Mouse (Mus musculus) megakaryocyte, embryonic 14.5 days (primary cell): ENCODE measurements at regions not wholly inside any gene's neighbourhood (a gene's known extent, or its start where the extent isn't known, plus 50 kb on each side); places are given as distances from the start of the nearest gene placed in this dataset.

Source experiments
- H3K27me3 ChIP-seq: replicated peaks from 2 replicates; pipeline ENCODE3; 2012; ENCODE audit warnings: inconsistent platforms
- H3K36me3 ChIP-seq: replicated peaks from 2 replicates; pipeline ENCODE3; 2012; ENCODE audit warnings: low read length, inconsistent platforms, mixed read lengths
- H3K4me1 ChIP-seq: 2 replicates; pipeline ENCODE4 v1.6.1; 2012; ENCODE audit warnings: inconsistent platforms
- H3K4me3 ChIP-seq: replicated peaks from 2 replicates; pipeline ENCODE3; 2012; ENCODE audit warnings: moderate library complexity, mild to moderate bottlenecking, inconsistent platforms
- H3K9me3 ChIP-seq: 2 replicates; pipeline ENCODE4 v1.6.1; 2012; ENCODE audit warnings: inconsistent platforms
- FLI1 ChIP-seq: IDR thresholded peaks from 2 replicates; pipeline ENCODE4 v1.6.1; 2012; ENCODE audit warnings: low read length, inconsistent platforms, mixed read lengths
- GATA1 ChIP-seq: IDR thresholded peaks from 3 replicates; pipeline ENCODE4 v1.6.1; 2012; ENCODE audit warnings: mixed read lengths, low read length, inconsistent platforms, borderline replicate concordance

DNA sequence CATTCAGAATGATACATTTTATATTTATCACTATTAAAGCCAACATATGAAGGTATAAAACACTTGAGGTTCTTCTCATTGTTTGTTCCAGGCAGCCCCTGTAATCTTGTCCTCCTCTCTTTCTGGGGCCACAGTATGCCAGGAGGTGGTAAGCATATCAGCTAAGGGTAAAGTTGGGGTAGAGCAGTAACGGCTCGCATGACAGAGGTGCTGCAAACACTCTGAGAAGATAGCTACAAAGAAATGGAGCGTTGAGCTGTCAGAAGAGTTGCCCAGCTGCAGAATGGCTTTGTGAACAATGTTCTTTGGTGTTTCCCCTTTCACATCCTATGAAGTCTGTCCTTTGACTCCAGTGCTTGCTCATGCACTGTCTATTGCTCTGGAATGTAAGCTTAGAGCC lies 293.5 kb upstream of the Camk1g start:
- no peaks in the 10 kb centered on the region for H3K9me3 ChIP-seq
- no peaks in the 10 kb centered on the region for H3K36me3 ChIP-seq
- no peak for TF ChIP-seq GATA1
- TF ChIP-seq FLI1 = no peak
- no peak overlapping the region for H3K4me3 ChIP-seq
- H3K27me3 ChIP-seq = no peaks in the 10 kb centered on the region
- no peaks in the 10 kb centered on the region for H3K4me1 ChIP-seq

DNA sequence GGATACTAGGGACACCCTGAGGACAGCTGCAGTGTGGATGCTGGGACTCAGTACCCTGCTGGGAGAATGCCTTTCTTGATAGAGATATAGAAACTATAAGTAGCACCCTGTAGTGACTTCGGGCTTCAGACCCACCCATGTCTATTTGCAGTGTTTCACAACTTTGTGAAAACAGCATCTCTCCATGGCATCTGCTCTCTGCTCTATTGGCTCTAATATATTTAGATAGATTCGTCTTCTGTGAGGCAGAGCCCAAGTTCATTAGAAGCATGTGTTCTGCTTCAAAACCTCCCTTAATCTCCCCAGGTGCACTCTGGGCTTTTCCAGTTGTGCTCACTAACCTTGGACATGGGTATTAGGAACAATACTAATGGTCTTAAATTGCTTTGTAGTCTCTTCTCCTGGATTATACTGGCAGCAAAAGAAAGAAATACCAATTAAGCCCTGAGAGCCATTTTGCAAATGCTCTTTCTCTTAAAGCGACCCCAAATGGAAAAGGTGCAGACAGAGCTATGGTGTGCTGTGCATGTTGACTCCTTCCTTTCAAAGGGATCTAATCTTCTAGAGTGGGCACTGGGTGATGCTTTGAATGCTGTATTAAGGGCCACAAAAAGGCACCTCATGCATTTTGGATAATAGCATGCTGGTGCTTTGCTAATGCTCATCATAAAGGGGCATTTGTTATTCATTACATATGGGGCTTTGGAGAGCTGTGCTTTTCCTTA lies 292.2 kb upstream of the Camk1g start:
- Histone ChIP-seq H3K9me3 (no peaks in the 10 kb centered on the region), H3K4me3 (no peak overlapping the region), H3K4me1 (no peaks in the 10 kb centered on the region), H3K36me3 (no peaks in the 10 kb centered on the region), H3K27me3 (no peaks in the 10 kb centered on the region)
- no peak for TF ChIP-seq GATA1
- no peak for TF ChIP-seq FLI1

DNA sequence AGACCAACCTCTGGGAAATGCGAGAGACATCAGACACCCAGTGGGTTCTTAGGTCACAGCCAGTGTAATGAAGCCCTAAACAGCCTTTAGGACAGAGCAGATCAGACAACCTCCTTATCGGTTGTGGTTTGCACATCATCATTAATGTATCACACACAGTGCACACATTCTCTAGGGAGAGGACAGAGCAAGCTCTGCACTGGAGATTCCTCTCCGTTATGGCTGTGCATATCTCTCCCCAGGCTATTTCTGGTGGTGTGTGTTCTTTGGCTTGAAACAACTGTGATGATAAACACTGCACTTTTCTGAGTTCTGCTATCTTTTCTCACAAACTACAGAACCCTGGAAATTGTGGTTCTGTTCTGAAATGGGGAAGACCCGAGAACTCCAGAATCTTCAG lies 291.3 kb upstream of the Camk1g start:
- Histone ChIP-seq H3K4me3 (no peak overlapping the region), H3K4me1 (no peaks in the 10 kb centered on the region), H3K9me3 (no peaks in the 10 kb centered on the region), H3K27me3 (no peaks in the 10 kb centered on the region), H3K36me3 (no peaks in the 10 kb centered on the region)
- TF ChIP-seq FLI1 (no peak), GATA1 (no peak)

DNA sequence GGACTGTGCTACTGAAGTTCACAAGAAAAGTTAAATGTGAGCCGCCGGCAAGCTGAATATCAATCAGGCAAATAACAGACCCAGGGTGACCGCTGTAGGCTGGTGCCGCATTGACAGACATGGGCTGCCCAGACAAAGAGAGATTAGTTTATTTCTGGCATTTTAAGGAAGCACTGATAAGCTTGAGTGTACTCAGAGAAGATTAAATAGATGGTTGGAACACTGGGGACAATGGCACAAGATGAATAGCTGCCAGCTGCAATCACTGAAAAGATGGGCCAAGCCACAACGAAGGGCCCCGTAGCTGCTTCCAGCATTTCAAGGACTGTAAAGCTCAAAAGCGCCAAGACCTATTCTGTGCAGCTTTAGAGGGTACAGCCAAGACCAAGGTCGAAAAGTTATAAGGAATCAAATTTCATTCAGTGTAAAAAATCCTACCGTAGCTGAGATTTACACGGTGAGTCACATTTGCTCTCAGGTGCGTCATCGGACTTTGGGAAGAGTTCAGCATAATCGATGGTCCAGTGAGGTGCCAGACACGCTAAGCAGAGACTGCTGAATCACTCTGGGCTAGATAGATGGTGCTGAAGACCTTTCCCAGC lies 285.1 kb upstream of the Camk1g start:
- Histone ChIP-seq H3K9me3 (no peaks in the 10 kb centered on the region), H3K4me1 (no peaks in the 10 kb centered on the region), H3K36me3 (no peaks in the 10 kb centered on the region), H3K27me3 (no peaks in the 10 kb centered on the region), H3K4me3 (no peak overlapping the region)
- TF ChIP-seq GATA1 (no peak), FLI1 (no peak)

DNA sequence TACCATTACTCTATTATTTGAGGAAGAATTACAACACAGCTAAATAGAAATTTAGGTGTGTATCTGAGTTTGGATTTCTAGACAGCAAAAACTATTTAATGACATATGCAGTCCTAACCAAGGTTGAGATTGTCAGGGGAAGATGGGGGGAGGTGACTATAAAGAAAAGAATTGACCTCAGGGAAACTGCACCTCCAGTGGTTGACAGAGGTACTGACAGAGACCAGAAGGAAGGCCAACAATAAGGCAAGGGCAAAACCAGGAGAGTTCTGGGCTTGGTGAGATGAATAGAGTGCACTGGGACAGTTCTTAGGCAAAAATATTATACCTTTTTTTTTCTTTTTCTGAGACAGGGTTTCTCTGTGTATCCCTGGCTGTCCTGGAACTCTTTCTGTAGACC lies 280.2 kb upstream of the Camk1g start:
- Histone ChIP-seq H3K4me3 (no peak overlapping the region), H3K9me3 (no peaks in the 10 kb centered on the region), H3K36me3 (no peaks in the 10 kb centered on the region), H3K4me1 (no peaks in the 10 kb centered on the region), H3K27me3 (no peaks in the 10 kb centered on the region)
- TF ChIP-seq FLI1 = no peak
- TF ChIP-seq GATA1 = no peak

DNA sequence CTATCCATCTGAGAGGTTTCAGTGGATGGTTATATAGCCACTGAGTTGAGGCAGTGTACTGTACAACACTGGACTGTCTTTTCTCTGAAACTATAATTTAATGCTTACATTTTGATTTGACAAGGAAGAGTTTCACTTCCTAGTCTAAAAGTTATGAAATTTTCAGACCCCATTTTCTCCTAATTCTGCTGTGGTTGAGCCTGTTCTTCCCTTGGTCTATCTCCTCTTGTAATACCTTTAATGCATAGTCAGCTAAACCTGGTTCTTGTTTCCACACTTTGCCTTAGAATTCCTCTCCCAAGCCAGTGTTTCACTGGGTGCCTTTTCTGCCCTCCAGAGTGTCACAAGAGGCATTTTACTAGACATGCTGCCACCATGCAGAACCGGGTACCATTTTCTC lies 279.3 kb upstream of the Camk1g start:
- no peaks in the 10 kb centered on the region for H3K4me1 ChIP-seq
- H3K27me3 ChIP-seq = no peaks in the 10 kb centered on the region
- TF ChIP-seq FLI1 (no peak), GATA1 (no peak)
- peaks cover 2% of the 10 kb centered on the region; the same call in 1 of the 2 replicates for H3K9me3 ChIP-seq
- H3K4me3 ChIP-seq = no peak overlapping the region
- no peaks in the 10 kb centered on the region for H3K36me3 ChIP-seq

DNA sequence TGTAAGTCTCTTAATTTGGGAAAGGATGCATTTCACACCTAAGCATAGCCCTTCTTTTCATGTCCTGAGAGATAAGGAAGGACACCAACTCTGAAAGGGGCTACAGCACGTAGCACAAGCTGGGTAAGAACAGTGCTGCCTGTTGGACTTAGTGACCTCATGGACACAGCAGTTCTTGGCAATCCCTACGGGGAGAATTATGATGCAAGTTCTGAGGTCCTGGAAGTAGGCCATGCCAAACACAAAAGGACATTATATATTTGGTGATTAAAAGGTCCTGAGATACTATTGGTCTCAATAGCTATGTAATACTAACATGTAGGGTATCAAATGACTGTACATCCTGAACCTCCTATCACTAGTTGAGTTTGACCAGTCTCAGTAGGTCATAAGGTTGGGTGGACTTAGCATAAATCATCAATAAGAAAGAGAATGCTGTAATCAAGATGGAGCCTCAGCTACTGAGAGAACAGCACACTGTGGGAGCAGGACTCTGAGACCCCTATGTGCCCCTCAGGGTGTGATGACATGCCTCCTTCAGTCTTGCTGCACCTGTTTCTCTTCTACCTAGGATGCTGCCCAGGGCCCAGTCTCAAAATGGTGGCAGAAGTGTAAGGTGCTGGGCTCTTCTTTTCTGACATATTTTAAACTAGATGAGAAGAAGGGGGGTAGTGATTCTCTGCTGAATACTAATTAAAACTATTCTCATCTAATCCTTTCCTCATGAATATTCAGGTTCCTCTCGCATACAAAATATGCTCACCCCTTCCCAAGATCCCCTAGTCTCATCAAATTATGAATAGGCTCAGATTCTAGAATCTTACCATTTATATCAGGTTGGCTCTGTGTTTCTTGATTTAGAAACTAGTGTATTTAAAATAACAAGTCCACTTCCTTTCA lies 277.5 kb upstream of the Camk1g start:
- H3K36me3 ChIP-seq = no peaks in the 10 kb centered on the region

DNA sequence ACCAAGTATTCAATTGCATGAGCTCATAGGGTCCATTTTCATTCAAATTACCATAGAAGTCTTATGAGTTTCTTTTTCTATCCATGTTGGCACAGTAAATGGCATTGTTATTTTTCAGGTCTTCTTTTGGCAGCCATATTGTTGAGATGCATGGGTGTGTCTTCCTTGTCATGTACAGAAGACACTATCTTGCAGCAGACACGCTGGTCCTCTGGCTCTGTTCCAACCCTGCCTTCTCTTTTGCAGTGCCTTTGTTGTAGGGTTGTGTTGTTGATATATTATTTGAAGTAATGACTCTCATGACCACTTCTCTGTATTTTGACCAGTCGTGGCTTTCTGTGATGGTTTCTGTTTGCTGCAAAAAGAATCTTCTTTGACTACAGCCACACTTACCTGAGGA lies 274.4 kb upstream of the Camk1g start:
- Histone ChIP-seq H3K4me3 (no peak overlapping the region), H3K36me3 (no peaks in the 10 kb centered on the region), H3K4me1 (no peaks in the 10 kb centered on the region), H3K27me3 (no peaks in the 10 kb centered on the region), H3K9me3 (peaks cover 5% of the 10 kb centered on the region; the same call in 1 of the 2 replicates)
- no peak for TF ChIP-seq FLI1
- TF ChIP-seq GATA1 = no peak

More for the DNA sequence above, 277.5 kb upstream of the Camk1g start:
- no peaks in the 10 kb centered on the region for H3K4me1 ChIP-seq
- H3K9me3 ChIP-seq = peaks cover 5% of the 10 kb centered on the region; the same call in 1 of the 2 replicates
- no peak overlapping the region for H3K4me3 ChIP-seq
- no peak for TF ChIP-seq GATA1
- TF ChIP-seq FLI1 = no peak
- H3K27me3 ChIP-seq = no peaks in the 10 kb centered on the region

DNA sequence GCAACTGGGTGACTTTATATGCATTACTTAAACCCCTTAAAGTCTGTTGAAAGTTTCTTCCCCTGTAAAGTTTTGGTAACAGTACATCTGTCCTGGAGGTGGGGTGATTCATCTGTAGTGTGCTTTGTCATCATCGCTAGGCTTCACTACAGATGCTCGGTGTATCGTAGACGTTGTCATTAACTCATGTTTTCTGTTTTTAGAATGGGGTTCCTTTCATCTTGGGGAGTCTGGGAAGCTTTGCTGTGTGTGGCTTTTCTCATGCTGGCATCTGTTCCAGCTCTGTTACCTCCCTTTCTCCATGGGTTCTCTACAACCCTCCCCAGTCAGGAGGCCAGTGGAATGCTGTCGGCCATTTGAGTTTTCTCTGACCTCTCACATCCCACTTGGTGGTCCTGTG lies 266.4 kb upstream of the Camk1g start:
- Histone ChIP-seq H3K27me3 (no peaks in the 10 kb centered on the region), H3K9me3 (no peaks in the 10 kb centered on the region), H3K4me1 (no peaks in the 10 kb centered on the region), H3K4me3 (no peak overlapping the region), H3K36me3 (no peaks in the 10 kb centered on the region)
- TF ChIP-seq GATA1 (no peak), FLI1 (no peak)

DNA sequence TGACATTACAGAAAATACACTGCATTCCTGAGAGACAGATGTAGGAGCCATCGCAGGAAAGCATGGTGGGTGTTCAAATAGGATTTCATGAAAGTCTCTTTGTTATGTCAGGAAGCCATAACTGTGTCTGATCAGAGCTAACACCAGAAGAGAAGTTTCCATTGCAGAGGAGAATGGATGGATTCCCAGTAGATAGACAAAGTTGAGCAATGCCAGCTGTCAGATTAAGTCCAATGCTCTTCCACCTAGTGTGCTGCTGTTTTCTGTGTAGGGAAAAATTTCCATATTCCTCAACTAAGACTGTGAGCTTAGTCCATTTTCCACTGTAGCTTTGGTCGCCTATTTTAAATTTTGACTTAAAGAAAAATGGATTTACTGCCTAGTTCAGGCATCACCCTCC lies 262.0 kb upstream of the Camk1g start:
- TF ChIP-seq GATA1 = no peak
- TF ChIP-seq FLI1 = no peak
- Histone ChIP-seq H3K4me3 (no peak overlapping the region), H3K36me3 (no peaks in the 10 kb centered on the region), H3K27me3 (no peaks in the 10 kb centered on the region), H3K9me3 (no peaks in the 10 kb centered on the region), H3K4me1 (no peaks in the 10 kb centered on the region)
